Mouse (Mus musculus) adrenal gland, adult 8-10 months (tissue): ENCODE results near the gene Spon1. TPM values are rescaled to one million over a fixed set of nuclear protein-coding genes. Genes with fewer than 3 reads are reported as not detected.

Experiments
- DNase-seq: peaks from one replicate; pipeline ENCODE4 v3.0.0; 2022
- total RNA-seq, 4 experiments: library from RNA; stranded (reverse); gene quantifications; 2 replicates each; pipeline ENCODE4 v1.2.4; 2022

Spon1 gene
- total RNA-seq, 4 experiments from 2014 or later, result 12.1 to 18.6 (median 15.1) TPM

DNA sequence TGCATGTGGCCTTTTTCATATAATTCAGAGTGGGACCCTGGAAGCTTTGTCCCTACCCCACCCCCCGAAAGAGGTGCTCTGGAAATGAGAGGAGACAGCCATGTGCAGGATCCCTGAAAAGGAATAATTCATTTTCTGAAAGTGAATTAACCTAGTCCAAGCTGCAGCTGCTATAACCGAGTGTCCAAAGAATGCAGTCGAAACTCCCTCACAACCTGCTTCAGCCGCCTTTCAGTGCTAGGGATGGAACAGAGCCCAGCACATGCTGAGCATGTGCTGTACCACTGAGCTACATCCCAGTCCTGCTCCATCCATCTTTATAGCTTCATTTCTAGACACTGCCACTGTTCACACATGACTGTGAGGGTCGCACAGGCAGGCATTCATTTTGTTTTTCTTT is 79.4 kb downstream of the Spon1 start:
- no peak for DNase-seq

DNA sequence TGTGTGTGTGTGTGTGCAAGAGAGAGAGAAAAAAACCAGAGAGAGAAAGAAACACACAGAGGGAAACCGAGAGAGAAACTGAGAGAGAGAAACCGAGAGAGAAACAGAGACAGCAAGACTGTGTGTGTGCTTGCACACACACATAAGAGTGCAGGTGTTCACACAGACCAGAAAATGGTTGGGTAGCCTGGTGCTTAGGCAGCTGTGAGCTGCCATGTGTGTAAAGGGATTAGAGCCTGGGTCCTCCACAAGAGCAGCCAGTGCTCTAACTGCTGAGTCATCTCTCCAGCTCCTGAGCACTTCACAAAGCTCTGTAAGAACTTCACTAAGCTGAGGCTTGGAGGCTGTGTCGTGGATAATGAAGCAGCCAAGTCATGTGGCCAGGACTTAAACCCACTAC is 80.8 kb downstream of the Spon1 start:
- DNase-seq, result no peak

DNA sequence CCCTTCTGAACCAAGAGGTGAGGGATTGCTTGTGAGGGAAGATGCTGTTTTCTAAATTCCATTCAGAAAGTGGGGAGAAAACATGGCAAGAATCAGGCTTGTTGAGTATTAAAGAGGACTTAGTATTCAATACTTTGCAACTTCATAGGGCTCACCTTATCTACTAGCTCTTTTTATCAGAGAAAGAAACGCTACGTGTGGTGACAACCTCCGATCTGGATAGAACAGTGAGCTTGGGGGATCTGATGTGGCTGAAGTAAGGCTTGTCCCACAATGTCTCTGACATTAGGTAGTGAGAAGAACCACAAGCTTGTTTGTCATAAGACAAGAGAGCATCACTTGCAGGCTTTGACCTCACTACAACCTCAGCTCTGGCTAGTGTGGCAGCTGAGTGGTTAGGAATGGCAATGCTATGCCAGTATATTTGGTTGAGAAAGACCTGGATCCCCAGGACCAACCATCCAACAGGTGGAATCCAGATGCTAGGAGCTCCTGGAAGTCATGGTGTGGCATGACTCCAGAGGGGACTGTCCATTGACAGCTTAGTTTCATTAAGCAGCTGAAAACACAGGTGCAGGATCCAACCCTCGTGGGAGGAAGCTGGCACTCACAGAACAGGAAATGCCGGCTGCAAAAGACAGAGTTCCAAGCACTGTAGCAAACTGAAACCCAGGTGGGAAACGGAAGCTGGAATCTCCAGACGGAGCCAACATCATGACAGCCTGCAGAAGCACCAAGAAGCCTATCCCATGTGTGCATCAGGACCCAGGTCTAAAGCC is 81.4 kb downstream of the Spon1 start:
- no peak for DNase-seq

DNA sequence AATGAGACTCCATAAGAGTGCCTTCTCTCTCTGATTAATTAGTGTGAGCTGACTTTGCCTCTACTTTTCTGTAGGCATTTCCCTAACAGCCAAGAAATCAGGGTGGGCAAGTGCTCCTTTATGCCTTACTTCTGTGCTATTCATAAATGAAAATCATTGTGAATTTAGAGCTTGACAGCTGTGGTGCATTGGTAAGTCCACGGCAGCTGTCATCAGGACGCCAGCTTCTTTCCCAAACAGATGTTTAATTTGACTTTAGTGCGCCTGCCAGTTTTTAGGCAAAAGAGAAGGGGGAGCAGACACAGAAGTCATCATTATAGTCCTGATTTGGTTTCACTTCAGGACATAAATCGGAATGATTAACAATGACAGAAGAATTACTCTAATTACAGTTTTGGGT is 84.6 kb downstream of the Spon1 start:
- DNase-seq, result no peak

DNA sequence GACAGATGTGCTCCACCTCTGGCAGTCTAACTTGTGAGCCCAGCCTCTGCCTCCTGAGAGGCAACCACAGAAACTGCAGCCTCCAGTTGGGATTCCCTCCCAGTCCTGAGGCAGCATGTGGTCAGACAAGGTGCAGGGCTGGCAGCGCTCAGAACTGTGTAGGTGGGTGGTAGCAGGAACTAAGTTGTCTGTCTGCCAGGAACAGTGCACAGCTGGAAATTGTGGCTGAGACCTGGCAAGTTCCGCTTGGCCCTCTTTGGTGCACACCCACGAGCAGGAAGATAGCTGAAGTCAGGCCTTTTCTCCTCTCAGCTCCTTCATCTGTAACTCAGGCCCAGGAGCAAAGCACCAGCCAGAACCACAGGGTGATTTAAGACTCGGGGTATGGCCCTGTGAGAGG is 89.6 kb downstream of the Spon1 start:
- no peak for DNase-seq

DNA sequence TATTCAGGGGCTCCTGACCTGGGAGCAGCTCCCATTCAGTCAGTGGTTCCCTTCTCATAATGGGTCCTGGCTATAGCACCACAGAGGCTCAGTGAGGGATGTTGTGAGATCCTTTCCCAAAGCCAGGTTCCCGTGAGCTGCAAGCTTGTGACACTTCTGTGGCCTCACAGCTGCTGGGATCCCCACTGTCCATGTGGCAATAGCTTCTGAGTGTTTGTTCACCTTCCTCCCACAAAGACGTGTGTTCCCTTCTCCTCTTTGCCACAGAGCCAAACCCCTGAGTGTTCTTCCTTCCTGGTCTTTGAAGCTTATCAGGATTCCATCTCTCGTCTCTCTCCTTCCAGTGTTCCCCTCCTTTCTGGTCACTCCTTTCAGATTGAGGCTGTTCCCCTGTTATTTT is 90.3 kb downstream of the Spon1 start:
- no peak for DNase-seq

DNA sequence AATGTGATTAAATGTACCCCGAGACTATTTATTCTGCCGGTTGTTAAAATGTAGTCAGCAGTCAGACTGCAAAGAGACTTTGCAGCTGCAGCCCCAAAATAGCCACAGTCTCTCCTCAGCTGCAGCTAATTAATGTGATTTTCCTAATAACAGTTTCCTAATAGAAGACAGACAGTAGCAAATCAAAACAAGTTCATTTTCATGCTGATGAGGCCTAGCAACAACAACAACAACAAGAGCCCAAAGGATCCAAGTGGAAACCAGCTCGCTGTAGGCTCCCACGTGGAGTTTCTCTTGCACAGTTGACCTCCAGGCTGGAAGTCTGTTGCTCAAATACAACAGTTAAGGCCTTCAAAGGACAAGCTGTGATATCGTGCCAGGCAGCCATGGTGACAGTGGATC is 93.7 kb downstream of the Spon1 start:
- DNase-seq, result no peak

DNA sequence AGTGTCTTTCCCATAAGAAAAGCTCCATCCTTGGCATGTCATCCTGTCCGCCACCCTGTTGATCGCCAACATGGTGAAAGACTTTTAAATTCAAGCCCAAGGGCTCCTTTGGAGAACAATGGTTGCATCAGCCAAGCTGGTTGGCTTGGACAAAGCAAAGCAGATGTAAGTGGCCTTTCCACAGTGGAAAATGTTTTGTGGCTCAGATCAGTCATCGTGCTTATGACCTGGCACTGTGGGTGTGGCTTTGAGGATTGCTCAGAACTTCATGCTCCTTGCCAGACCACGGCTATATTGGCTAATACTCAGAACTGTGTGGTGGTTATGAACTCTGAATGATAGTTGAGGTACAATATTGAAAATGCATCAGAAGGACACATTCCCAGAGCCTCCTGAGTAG is 96.2 kb downstream of the Spon1 start:
- DNase-seq, result peak; percentile 53

DNA sequence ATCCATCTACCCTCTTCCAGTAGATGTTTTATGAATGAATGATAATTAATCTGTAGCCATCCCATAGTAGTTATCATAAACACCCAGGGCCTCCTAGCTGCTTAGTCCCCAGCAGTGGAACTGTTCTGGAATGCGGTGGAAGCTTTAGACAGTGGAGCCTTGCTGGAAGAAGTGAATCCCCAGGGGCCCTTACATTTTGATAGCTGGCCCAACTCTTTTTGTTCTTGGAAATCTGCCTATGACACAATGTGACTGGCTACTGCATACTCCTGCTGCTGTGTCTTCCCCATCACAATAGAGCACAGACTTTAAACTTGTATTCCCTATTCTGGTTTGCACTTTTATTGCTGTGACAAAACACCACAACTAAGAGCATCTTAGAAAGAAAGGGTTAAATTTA is 107.0 kb downstream of the Spon1 start:
- no peak for DNase-seq

DNA sequence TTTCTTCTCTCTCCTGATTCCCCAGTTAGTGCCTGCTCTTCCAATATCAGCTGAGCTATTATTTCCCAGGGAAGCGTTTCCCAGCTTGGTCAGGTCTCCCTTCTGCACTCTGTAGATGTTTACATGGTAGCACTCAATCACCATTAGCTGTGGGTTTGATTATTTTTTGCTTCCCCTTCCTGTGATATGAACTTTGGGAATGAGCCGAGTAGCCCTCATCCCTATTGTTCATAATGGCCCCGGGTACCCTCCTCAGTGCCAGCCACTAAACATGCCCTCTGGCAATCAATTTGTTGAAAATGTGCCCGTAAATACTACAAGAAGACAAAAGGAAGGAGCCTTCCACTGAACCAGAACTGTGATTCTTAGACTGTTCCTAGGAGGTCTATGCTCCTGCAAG is 111.7 kb downstream of the Spon1 start:
- no peak for DNase-seq

DNA sequence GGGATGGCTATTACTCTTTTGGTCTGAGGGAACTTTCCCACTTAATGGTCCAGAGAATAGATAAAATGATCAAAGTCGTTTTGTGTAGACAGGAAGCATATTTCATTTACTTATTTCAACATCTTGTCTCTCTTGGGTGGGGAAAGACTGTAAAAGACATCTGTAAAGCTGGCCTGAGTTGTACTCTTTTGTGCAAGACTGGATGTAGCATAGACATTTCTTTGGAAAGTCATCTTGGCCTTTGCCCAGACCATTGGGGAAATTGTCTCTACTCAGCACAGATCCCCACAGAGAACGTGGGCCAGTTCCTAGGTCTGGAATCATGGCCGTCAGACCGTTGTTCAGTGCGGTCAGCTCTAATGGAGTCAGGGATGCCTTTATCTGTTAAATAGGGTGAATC is 112.1 kb downstream of the Spon1 start:
- DNase-seq, result no peak

DNA sequence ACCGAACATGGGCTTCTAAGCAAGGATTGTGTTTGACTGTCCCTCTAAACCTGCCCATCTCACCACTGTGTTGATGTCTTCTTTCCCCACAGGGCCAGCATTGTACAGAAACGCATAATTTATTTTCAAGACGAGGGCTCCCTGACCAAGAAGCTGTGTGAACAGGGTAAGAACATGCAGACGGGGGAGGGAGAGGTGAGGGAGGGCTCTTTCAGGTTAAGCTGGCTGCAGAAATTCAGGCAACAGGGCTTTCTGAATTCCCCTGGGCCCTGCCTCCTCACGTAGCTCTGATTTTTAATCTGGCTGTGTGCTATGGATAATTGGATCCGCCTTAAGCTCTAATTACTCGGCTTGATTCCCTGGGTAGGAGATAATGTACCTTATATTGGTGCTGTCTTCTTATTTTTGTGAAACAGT is 113.3 kb downstream of the Spon1 start:
- no peak for DNase-seq

DNA sequence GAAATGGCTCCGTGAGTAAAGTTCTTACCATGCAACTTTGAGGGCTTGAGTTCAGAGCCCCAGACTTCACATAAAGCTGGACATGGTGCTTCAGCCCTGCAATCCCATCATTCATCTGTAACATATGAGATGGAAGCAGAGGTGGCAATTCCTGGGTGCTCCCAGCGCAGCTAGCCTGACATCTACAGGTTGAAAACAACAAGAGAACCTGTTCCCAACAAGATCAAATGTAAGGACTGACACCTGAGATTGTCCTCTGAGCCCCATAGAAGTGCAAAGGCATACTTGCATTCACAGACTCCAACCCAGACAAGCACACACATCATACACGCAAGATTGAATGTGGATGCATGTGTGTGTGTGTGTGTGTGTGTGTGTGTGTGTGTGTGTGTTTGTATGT is 114.2 kb downstream of the Spon1 start:
- DNase-seq, result no peak

DNA sequence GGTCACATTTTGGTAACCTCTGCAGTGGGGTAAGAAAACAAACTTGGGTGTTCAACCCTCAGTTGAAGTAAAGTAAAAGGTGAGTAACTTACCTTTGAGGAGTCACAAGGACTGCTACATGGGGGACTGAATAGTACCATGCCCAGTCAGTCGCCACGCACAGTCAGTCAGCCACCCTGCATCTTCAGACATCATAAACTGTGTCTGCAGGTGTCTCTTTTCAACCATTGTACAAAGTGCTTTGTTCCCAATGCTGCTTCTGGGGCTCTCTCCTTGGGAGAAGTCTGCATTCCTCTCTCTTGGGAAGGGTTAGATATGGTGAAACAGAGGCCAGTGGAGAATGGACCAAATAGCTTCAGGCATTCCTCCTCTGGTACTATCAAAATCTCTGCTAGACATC is 125.0 kb downstream of the Spon1 start:
- DNase-seq, result no peak

DNA sequence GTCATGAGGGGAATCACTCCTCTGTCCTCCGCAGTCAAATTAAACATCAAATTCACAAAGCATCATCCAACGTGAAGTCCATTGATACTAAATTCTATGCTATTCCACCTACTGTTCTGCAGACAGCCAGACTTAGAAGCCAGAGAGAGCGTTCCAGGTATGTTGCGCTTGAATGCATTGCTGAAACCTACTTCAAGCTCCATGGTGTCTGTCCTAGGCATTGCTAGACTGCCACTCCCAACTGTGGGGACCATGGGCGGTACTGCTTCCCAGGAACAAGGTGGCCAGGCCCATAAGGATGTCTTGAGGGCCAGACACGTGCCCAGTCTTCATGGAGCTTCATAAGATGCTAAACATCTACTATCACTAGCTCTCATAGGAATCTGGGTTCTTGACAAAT is 125.7 kb downstream of the Spon1 start:
- no peak for DNase-seq

DNA sequence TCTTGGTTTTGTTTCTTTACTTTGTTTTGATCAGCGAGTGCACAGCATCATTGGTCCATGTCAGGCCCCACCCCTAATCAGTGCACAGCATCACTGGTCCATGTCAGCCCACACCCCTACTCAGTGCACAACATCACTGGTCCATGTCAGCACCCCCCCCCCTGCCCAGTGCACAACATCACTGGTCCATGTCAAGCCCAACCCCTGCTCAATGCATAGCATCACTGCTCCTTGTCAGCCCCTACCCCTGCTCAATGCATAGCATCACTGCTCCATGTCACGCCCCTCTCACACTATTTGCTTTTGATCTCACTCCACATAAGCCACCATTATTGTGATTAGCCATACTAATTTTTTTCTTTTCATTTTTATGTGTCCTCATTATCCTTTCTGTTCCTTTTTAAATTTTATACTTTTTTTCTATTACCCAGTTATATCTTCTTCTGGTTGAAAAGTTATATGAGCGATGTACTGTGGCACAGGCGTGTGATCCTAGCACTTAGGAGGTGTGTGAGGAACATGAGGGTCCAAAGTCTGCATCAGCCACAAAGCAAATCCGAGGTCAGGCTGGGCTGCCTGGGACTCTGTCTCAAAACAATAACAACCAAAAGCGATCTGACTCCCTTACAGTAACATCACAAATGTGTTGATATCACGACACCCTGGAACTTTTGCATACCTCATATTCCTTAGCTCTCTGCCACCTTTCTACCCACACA is 128.3 kb downstream of the Spon1 start:
- DNase-seq, result no peak

DNA sequence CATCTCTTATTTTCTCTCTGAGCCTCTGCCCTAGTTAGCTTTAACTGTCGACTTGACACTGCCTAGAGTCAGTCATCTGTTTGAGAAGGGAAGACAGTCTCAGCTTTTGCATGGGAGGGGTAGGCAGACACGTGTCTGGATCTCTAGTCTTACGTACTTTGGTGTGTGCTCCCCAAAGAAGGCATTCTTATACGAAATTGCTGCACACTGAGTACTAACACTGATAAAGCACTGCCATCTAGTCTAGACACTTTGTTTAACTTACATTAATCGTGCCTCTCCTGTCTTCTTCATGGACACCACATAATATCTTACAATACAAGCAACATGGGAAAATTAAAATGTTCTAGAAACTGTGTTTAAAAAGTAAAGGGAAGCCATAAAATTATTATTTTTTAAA is 129.5 kb downstream of the Spon1 start:
- no peak for DNase-seq

DNA sequence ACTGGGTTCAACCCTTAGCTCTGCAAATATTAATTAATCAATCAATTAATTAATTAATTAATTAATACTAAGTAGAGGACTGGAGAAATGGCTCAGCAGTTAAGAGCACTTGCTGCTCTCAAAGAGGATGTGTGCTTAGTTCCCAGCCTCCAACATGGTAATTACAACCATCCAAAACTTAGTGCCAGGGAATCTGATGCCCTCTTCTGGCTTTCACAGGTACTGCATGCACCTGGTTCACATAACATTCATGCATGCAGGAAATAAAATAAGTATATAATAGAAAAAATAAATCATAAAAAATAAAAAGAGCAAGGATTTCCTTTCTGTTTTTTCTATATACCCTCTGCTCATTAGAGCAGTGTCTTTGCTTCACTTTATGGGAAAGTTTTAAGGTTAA is 132.6 kb downstream of the Spon1 start:
- DNase-seq, result no peak

DNA sequence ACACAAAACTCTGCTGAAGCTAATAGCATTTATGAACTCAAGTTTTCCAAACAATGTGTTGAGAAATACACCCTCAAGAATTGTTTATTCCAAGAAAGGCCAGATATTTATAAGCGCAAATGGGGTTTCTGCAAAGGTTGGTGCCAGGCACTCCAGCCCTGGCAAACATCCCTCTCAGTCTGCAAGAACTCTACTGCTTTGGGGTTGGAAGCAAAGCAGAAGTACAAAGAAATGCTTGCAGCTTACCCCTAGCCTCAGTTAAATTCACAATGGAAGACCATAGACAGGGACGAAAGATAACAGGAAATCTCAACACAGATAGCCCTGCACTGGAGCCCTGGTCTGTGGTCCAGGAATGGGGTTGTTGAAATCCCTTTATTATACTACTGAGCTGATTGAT is 135.7 kb downstream of the Spon1 start:
- no peak for DNase-seq

DNA sequence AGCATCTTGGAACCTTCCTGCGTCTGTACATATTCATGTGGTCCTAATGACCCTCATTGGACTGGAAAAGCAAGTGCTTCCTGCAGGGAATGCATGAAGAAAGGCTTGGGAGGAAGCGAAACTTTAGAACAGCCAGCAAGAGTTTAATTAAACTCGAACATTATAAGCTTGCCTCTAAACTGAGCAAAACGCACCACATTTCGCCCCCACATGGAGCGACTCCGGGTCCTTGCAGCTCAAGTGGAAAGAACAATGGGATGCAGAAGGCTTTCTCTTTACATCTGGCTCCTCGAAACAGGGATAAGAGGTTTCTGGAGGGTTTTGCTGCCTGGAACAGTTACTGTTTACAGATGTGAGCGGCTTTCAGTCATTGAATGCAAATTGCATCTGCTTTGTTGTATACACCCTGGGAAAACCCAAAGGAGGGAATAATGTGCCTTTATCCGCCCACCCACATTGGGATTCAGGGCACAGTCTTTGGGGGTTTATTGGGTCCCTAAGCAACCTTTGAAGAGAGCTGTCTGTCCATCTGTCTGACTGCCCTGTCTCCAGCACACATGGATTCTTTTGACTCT is 136.2 kb downstream of the Spon1 start:
- DNase-seq, result no peak

DNA sequence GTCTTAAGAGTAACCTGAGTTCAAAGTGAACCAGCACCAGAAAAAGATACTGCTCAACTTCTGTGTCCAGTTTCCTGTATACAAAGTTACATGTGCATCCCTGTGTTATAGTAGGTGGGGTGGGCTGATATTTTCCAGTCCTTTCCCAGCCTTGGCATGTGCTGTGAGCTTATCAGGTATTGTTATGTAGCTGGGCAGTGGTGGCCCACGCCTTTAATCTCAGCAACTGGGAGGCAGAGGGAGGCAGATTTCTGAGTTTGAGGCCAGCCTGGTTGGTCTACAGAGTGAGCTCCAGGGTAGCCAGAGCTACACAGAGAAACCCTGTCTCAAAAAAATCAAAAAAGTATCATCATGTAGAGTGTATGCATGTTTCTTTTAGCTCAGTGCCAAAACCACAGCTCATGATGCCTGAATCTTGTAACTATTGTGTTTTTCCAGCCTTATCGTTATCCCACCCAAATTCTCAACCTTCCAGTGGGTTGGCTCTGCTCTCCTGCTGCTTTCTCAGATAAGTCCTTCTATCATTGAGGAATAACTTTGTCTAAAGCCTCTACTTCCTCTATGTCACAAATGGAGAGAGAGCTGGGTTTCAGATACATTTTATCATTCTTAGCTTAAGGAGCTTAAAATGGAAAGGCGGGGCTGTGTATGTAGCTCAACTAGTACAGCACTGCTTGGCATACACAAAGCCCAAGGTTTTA is 137.5 kb downstream of the Spon1 start:
- no peak for DNase-seq

DNA sequence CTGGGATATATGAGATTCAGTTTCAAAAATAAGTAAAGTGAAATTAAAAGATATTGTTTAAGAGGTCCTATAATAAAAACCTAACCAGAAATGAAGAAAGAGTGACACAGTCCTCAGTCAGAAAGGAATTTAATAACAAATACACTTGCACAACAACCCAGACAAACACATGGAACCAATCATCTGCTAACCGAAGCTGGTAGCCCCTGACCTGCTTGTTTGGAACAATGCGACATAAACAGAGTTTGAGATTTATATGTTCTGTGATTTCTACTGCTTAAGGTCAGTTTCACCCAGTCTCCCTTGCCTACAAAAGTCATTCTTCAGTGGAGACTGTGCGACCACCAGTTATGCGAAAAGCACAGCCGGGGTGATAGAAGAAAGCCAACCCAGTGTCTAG is 138.1 kb downstream of the Spon1 start:
- DNase-seq, result no peak

DNA sequence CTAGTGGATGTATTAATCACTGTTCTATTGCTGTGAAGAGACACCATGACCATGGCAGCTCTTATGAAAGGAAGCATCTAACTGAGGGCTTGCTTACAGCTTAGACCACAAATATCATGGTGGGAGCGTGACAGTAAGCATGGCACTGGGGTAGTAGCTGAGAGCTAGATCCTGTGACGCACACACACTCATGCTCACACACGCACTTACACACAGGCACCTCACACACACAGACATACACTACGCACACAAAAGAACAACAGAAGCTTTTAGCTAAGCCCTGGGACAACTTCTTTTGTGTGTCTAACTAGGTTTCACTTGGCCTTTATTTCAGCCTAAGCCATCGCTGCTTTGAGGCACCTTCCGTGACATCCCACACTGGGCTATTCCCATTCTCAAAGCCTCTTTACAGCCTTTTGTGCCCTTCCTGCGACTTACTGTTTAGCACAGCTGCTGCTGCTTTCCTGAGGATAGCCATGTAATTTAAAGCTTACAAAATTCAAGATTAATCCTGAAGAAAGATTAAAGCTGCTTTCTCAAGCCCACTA is 138.6 kb downstream of the Spon1 start:
- DNase-seq, result no peak
